ENCODE assay signal across 16 mouse cellular contexts in the genomic region with DNA sequence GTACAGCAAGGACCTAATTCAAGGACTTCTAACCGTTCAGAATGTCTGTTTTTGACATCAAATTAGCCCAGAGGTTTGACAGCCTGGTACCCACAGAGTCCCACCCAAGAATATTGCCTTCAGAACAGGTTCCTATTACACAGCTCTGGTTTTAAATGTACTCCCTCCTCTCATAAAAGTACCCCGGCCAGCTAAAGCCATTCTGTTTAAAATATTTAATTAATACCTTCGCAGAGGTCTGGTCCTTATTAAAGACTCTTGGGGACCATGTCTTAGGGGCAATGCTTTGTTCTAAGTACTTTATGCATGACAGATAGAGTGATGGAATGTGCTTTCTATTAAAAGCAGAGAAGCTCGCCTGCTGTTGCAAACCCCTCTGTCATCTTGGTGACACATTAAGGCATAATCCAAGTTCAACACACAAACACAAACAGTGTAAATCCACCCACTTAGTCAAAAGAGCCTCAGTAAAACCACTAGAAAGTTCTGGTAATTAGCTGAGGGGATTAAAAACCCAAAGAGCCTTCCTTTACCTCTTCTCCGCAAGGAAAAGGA.
"Had no signal": no experiment of that assay in that cellular context is flagged by ENCODE, and none has a peak within 500 bp of the region (broad histone marks: within the 10 kb centered on the region; RNA-seq: fewer than 3 reads in every experiment).

No protein-coding gene starts in this region.

- H3K4me2 ChIP-seq: liver, embryonic 15.5 days; lung, embryonic 14.5 days; midbrain, embryonic 12.5 days; neural tube, embryonic 13.5 days; stomach, embryonic 15.5 days had no signal

- H3K4me1 ChIP-seq: liver, embryonic 15.5 days; stomach, embryonic 15.5 days had no signal

- ATAC-seq: midbrain, embryonic 16.5 days had no signal

- H3K27ac ChIP-seq: liver, embryonic 15.5 days; macrophage; midbrain, embryonic 12.5 days; neural tube, embryonic 13.5 days; stomach, embryonic 15.5 days had no signal

- DNase-seq: kidney, adult 8-10 months; kidney, postnatal 25 days; layer of hippocampus, postnatal 36 days; lung, embryonic 14.5 days; lung, postnatal 10 days; retina, postnatal 1 day; right cerebral cortex, postnatal 4 days; spleen, adult 18-20 months; thymus, postnatal 4 days had no signal

- H3K9me3 ChIP-seq: liver, embryonic 15.5 days; megakaryocyte, embryonic 14.5 days; neural tube, embryonic 13.5 days; stomach, embryonic 15.5 days had no signal

- H3K9ac ChIP-seq: liver, embryonic 15.5 days; lung, embryonic 14.5 days; midbrain, embryonic 12.5 days; neural tube, embryonic 13.5 days; stomach, embryonic 15.5 days had no signal

- H3K36me3 ChIP-seq: liver, embryonic 15.5 days; midbrain, embryonic 12.5 days; neural tube, embryonic 13.5 days; stomach, embryonic 15.5 days had no signal

- H3K27me3 ChIP-seq: liver, embryonic 15.5 days; megakaryocyte, embryonic 14.5 days; midbrain, embryonic 12.5 days; neural tube, embryonic 13.5 days; stomach, embryonic 15.5 days had no signal

- H3K4me3 ChIP-seq: liver, embryonic 15.5 days; megakaryocyte, embryonic 14.5 days; midbrain, embryonic 12.5 days; neural tube, embryonic 13.5 days; stomach, embryonic 15.5 days had no signal
